Mouse (Mus musculus): ENCODE data around the gene Tgm7.

Tgm7 gene

DNA sequence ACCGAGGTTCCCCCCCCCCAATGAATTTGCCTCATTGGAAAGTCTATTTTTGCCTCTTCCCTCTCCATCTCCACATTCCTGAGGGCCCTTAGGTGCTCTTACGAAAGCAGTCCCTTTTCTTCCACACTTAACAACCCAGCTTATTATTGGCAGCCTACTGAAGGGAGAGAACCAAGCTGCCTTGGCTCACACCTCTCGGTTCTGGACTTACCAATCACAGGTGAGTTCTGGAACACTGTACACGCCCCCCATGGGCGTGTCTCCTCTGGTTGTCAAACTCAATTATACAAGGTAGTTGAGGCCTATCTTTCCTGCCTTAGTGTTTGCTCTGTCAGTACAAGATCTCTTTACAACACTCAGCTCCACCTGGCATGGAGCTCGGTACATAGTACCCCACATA lies 37.7 kb downstream of the Tgm7 start:
- DNase-seq (ENCODE audit: low spot score): no peak

DNA sequence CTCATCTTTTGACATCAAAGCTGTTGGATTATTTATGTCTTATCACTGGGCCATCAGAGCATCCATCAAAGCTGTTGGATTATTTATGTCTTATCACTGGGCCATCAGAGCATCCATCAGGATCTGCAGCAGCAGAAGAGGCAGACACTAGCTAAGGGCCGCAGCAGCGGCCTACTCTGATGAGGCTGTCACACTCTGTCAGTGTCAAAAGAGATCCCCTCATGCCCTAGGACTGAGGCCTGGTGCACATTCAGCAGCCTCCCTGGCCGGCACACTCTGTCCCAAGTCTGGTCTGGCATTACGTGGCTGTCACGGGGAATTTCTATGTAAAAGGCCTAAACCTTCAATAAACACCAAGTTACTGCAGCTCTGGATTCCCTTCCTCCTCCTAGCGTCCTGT lies 40.1 kb downstream of the Tgm7 start:
- no peak for DNase-seq (ENCODE audit: low spot score)

DNA sequence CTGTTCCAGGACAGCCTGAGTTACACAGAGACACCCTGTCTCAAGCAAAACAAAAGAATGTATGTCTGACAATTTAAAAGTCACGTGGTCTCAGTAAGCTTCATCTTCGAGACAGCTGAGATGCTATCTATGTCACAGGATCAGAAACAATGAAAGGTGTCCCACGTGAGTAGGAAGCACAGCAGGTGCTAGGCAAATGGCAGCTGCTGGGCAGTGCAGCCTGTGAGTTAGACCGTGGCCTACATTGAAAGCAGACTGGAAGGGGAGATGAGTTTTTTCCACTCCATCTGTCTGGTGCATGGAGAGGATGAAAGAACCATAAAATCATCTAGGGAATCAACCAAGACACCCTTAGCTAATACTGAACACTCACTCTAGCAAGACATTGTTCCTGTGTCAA lies 42.5 kb downstream of the Tgm7 start:
- no peak for DNase-seq (ENCODE audit: low spot score)

DNA sequence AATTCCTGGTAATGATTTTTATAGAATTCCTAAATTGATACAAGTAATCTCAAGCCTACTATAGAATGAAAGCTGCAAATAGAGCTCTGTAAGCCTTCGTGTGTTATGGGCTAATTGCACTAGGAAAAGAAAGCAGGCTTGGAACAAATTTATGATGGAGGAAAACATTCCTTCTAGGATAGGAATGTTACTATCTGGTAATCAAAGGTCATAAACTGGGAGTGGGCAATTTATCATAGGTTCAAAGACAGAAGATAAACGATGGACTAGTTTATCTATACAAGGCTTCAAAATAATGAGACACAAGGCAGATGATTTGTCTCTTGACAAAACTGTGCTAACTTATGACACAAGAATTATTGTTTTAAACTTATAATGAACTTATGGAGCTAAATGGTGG lies 48.3 kb downstream of the Tgm7 start:
- DNase-seq (ENCODE audit: low spot score): no peak

DNA sequence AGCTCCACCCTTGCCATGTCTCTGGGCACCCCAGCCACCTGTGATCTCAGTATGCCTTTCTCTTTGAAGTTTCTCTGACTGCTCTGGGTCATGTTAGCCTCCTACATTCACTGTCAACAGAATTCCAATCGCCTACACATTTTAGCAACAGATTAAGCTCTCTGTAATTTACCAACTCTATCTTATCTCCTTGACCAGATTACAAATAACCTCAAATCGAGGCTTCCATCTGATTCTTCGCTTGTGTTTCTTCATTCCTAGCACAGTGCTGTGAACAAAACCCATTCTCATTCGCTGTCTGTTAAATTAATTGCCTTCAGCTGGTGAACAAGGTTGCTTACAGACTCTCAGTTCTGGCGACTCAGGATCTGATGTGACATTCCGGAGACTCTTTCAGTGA lies 51.6 kb downstream of the Tgm7 start:
- DNase-seq (ENCODE audit: low spot score): no peak

DNA sequence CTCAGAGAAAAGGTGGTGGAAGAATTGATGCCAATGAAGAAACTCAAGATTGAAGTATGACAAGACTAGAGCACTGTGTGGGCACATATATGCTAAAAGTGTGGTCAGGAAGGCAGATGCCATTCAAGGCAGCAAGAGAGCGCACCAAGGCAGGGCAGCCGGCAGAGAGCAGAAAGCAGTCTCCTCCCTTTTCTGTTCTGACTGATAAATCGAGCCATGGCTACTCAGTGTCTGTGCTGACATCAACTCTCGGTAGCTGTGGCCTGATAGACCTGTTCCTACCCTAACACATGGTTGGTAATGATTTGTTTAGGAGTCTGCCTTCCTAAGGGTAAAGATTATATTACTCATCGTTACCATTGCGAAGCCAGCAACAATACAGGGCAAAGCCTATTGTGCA lies 53.7 kb downstream of the Tgm7 start:
- DNase-seq (ENCODE audit: low spot score): no peak

DNA sequence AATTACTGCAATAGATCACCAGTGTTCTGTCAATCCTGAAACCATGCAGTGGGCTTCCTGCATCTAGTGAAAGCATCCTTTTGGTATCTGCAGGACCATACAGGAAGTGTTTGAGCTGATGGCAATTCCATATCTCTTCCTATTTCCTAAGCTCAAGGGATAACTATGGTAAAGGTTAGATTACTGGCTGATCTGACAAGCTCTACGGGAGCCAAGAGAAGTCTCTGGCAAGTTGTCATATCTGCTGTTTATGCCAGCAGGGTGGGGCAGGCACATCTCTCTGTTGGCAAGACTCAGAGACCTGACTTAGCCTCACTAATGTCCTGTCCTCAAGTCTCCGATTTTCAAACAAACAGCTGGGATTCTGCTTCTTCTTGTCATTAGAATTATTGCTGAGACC lies 55.5 kb downstream of the Tgm7 start:
- DNase-seq (ENCODE audit: low spot score): no peak

DNA sequence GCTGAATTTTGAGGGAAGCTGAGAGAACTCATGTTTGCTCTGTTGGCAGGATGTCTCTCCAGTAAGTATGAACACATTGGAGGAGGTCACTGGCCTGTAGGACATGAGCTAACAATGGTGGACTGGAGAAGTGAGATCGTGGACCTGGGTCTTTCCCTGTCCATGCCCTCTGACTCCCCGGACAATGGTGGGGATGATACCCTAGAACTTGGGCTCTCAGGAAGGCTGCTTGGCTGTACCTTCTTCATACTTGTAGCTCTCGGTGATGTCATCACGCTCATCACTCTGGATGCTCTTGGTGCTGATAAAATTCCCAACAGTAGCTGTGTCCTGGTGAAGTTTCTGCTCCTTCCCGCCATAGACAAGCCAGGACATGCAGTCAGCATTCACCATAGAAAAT lies 57.4 kb downstream of the Tgm7 start:
- no peak for DNase-seq (ENCODE audit: low spot score)

DNA sequence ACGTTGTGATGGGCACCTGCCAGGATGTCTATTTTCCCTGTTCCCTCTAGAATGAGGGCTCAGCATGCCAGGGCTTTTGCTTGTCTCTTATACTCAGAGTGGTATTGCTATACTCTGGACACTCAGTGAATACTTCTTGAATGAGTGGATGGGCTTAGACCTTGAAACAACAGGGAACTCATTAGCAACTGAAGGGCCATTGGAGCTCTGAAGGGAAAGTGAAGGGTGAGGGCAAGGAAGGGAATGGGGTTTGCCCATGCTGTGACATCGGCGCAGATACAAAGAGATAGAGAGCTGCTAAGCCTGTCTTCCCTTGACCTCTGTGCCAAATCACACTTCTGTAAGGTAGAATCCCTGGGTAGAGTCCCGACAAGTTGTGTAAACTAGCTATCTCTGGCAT lies 63.9 kb downstream of the Tgm7 start:
- DNase-seq (ENCODE audit: low spot score): no peak

Measured in MN1 (cell line).